Mouse (Mus musculus) brain, embryonic 14.5 days (tissue): ENCODE results near the gene Kat7.

Experiments used
- CTCF ChIP-seq: fragments of 200-500 bp; IDR thresholded peaks from 2 replicates; pipeline ENCODE4 v1.5.1; 2012; ENCODE audit warnings: inconsistent platforms, mild to moderate bottlenecking, moderate library complexity, borderline replicate concordance; ENCODE audit not compliant: insufficient read depth, insufficient read length; ENCODE audit errors: extremely low read depth
- POLR2A ChIP-seq: fragments of 200-500 bp; IDR thresholded peaks from 2 replicates; pipeline ENCODE4 v1.6.1; 2012; ENCODE audit warnings: mild to moderate bottlenecking, inconsistent platforms, borderline replicate concordance; ENCODE audit not compliant: poor library complexity, insufficient read depth, insufficient read length, severe bottlenecking; ENCODE audit errors: extremely low read depth

GRCm38 (mm10) chr11:95263816-95264454 is 46.1 kb downstream of the Kat7 start:
- TF ChIP-seq CTCF (no peak), POLR2A (no peak)
